Mouse (Mus musculus) stomach, embryonic 16.5 days (tissue): ENCODE measurements around the gene Sf3a3. TPM values are rescaled to one million over a fixed set of nuclear protein-coding genes. Genes with fewer than 3 reads are reported as not detected.

Experiments used
- ATAC-seq: fragments of 200-750 bp; cut with Nextera tagmentation; 2 replicates; pipeline ENCODE4 v1.8.0; 2017; ENCODE audit warnings: moderate number of reproducible peaks, moderate TSS enrichment; ENCODE audit not compliant: insufficient read depth, low FRiP score
- H3K27ac ChIP-seq: fragments of 300-500 bp; sonication (generic); 2 replicates; pipeline ENCODE4 v1.5.1; 2014; ENCODE audit warnings: low read length
- H3K27me3 ChIP-seq: fragments of 300-500 bp; sonication (generic); 2 replicates; pipeline ENCODE4 v1.6.1; 2014; ENCODE audit warnings: low read length, control low read depth, mixed read lengths; ENCODE audit not compliant: control insufficient read depth, insufficient read depth
- H3K36me3 ChIP-seq: fragments of 300-500 bp; sonication (generic); 2 replicates; pipeline ENCODE4 v1.6.1; 2014; ENCODE audit warnings: low read length; ENCODE audit not compliant: control insufficient read depth, insufficient read depth
- H3K4me1 ChIP-seq: fragments of 300-500 bp; sonication (generic); 2 replicates; pipeline ENCODE4 v1.6.1; 2014; ENCODE audit warnings: low read length, control low read depth, mixed read lengths; ENCODE audit not compliant: control insufficient read depth, insufficient read depth
- H3K4me2 ChIP-seq: fragments of 300-500 bp; sonication (generic); 2 replicates; pipeline ENCODE4 v1.6.1; 2014; ENCODE audit warnings: low read depth, low read length, mixed read lengths
- H3K4me3 ChIP-seq: fragments of 300-500 bp; sonication (generic); replicated peaks from 2 replicates; pipeline ENCODE4 v1.5.1; 2014; ENCODE audit warnings: mild to moderate bottlenecking, low read length
- H3K9ac ChIP-seq: fragments of 300-500 bp; sonication (generic); 2 replicates; pipeline ENCODE4 v1.6.1; 2014; ENCODE audit warnings: low read length
- H3K9me3 ChIP-seq: fragments of 300-500 bp; sonication (generic); replicated peaks from 2 replicates; pipeline ENCODE4 v1.6.1; 2016; ENCODE audit warnings: low read length, control low read depth; ENCODE audit not compliant: control insufficient read depth
- WGBS: fragments of 180-500 bp; shearing (Covaris S2); extraction: QIAGEN DNeasy Blood & Tissue Kit; methylation state at CpG from one replicate; pipeline ENCODE4 v1.1.7; 2014; 5-methylcytosine and 5-hydroxymethylcytosine counted together
- polyA plus RNA-seq: library from polyadenylated mRNA; unstranded; fragments of >200 nt; fragmentation: Nextera tagmentation; extraction: Ambion mirVana; gene quantifications from 2 replicates; pipeline ENCODE4 v1.2.1, GENCODE M21; 2015

The Sf3a3 gene
- polyA plus RNA-seq, 1 experiment from 2014 or later = 114 TPM

DNA sequence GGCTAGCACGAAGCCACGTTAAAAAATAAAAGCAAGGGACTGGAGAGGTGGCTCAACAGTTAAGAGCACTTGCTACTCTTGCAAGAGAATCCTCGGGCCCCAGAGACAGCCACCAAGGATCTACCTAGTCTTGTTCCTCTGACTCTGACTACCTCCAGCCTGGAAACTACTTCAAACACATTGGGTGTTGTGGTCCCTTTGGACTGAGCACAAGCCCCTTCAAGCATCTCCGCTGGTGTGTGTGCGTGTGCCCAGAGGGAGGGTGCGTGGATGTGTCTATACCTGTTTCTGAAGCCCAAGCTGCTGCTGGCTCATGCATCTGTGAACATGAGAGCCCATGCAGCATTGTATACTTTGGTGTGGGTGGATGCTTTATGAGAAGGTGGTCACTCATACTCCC lies 38.6 kb upstream of the Sf3a3 start:
- 87% methylated on average over 6 of the region's 6 CpGs for WGBS
- H3K9ac ChIP-seq = no peak overlapping the region
- no peak overlapping the region for H3K4me2 ChIP-seq
- H3K36me3 ChIP-seq = peaks cover 15% of the 10 kb centered on the region; the same call in 1 of the 2 replicates
- H3K27me3 ChIP-seq = peaks cover 14% of the 10 kb centered on the region; the same call in 1 of the 2 replicates
- no peaks in the 10 kb centered on the region for H3K9me3 ChIP-seq
- no peak overlapping the region for H3K27ac ChIP-seq
- no peak overlapping the region for H3K4me3 ChIP-seq
- ATAC-seq = no peak
- H3K4me1 ChIP-seq = 0 out of 2 replicates have a peak, but pooled peaks cover 6% of the 10 kb centered on the region

DNA sequence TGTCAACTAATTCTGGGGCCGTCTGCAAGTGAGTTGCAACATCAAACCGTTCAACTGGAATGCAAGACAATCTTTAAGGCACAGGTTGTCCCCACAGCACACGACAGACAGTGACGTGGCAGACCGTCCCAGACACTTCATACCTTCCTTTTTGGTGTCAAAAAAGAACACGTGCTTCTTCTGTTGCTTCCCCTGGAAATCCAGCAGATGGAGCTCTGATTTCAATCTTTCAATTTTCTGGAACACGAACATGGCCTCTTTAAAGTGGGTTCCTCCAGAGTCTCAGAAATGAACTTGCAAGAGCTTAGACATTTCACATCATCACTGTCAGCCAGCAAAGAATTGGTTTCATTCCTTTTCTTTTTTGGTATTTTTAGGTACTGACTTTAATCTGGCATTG lies 32.3 kb upstream of the Sf3a3 start:
- Histone ChIP-seq H3K9me3 (no peaks in the 10 kb centered on the region), H3K4me1 (no peaks in the 10 kb centered on the region), H3K27ac (no peak overlapping the region), H3K4me3 (no peak overlapping the region), H3K36me3 (peaks cover 38% of the 10 kb centered on the region), H3K27me3 (no peaks in the 10 kb centered on the region), H3K9ac (no peak overlapping the region), H3K4me2 (no peak overlapping the region)
- no peak for ATAC-seq
- WGBS = 54% methylated on average over 7 of the region's 7 CpGs

DNA sequence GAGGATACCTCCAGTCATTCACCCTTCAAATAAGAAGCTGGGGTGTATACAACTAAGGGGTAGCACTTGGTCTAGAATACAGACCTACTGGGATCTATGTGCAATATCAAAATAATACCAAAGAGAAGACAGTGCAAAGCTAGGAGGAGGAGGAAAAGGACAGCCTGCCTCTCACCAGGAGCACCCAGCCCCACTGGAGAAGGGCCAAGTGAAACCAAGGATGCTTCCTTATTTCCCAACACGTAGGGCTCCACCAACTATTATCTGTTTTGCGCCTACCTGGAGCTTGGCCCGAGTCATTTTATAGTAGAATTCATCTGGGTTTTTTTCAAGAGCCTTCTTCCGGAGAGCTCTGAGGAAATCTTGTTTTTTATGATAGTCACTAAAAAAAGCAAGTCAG lies 31.1 kb upstream of the Sf3a3 start:
- ATAC-seq = no peak
- Histone ChIP-seq H3K36me3 (peaks cover 32% of the 10 kb centered on the region), H3K4me3 (no peak overlapping the region), H3K27ac (no peak overlapping the region), H3K4me1 (no peaks in the 10 kb centered on the region), H3K27me3 (no peaks in the 10 kb centered on the region), H3K9ac (no peak overlapping the region), H3K4me2 (no peak overlapping the region), H3K9me3 (no peaks in the 10 kb centered on the region)
- WGBS = 87% methylated on average over 4 of the region's 4 CpGs

DNA sequence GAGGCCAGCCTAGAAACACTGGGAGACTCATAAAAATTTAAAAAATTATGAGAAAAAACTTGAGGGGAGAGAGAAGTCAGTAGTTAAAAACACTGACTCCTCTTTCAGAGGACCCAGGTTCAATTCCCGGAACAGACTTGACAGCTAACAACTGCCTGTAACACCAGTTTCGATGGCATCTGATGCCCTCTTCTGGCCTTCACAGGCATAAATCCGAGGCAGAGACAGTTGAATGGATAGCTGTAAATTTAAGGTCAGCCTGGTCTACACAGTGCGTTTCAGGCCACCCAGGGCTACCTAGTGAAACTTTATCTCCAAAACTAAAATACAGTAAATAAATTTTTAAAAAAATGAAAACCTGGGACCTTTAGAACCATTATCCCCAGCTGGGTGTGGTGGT lies 29.6 kb upstream of the Sf3a3 start:
- 78% methylated on average over 4 of the region's 4 CpGs for WGBS
- Histone ChIP-seq H3K36me3 (peaks cover 24% of the 10 kb centered on the region), H3K9me3 (no peaks in the 10 kb centered on the region), H3K27ac (no peak overlapping the region), H3K4me2 (no peak overlapping the region), H3K27me3 (no peaks in the 10 kb centered on the region), H3K9ac (no peak overlapping the region), H3K4me1 (no peaks in the 10 kb centered on the region), H3K4me3 (no peak overlapping the region)
- ATAC-seq = no peak

DNA sequence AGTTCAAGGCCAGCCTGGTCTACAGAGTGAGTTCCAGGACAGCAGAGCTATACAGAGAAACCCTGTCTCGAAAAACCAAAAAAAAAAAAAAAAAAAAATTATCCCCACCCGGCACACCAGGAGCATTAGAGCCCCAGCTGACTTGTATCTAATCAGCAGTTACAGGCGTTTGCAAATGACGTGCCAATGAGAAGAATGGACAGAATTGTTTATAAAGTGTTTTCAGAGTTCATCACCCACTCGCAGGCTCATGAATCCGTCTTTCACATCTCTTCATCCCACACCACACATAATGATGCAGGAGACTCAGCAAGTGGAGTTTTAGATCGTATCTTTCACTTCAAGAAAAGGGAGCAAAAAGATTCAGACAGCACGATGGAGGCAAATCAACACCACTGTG lies 29.1 kb upstream of the Sf3a3 start:
- ATAC-seq = no peak
- H3K36me3 ChIP-seq = peaks cover 24% of the 10 kb centered on the region
- no peaks in the 10 kb centered on the region for H3K9me3 ChIP-seq
- no peak overlapping the region for H3K27ac ChIP-seq
- 75% methylated on average over 8 of the region's 8 CpGs for WGBS
- H3K4me3 ChIP-seq = no peak overlapping the region
- no peak overlapping the region for H3K4me2 ChIP-seq
- H3K27me3 ChIP-seq = no peaks in the 10 kb centered on the region
- H3K4me1 ChIP-seq = no peaks in the 10 kb centered on the region; the same call in 1 of the 2 replicates
- no peak overlapping the region for H3K9ac ChIP-seq

DNA sequence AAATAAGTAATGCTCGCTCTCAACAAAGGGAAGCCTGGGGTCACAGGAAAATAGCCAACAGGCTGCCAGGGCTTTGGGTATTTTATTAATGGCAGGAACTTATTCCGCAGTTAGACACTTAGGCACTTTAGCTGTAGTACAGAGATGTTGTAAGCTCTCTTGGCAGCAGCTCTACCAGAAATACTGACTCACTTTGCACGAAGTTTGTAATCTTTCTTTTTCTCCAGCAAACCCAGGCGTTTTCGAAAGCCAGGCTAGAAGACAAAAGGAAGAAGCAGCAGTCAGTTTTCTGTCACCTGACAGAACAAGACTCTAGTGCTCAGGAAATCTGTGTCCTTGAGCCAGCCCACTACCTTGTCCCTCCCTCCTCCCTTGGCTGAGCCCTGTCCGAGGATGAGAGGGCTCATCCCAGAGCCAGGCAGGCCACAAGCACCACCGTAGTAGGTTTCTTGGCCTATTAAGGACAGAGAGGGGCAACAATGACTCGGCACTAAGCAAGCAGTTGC lies 28.6 kb upstream of the Sf3a3 start:
- Histone ChIP-seq H3K36me3 (peaks cover 24% of the 10 kb centered on the region), H3K9me3 (no peaks in the 10 kb centered on the region), H3K4me1 (peaks cover 5% of the 10 kb centered on the region), H3K4me3 (no peak overlapping the region), H3K27ac (no peak overlapping the region), H3K4me2 (no peak overlapping the region), H3K27me3 (no peaks in the 10 kb centered on the region), H3K9ac (no peak overlapping the region)
- WGBS = 72% methylated on average over 8 of the region's 8 CpGs
- ATAC-seq = 0 out of 2 replicates have a peak, but pooled peaks have one; percentile 33

- ATAC-seq = no peak
- no peak overlapping the region for H3K4me3 ChIP-seq
- H3K9me3 ChIP-seq = no peaks in the 10 kb centered on the region
- no peaks in the 10 kb centered on the region for H3K36me3 ChIP-seq
- no peak overlapping the region for H3K27ac ChIP-seq
- H3K9ac ChIP-seq = 0 out of 2 replicates have a peak overlapping the region, but pooled peaks have one; percentile 3
- peak overlapping the region; percentile 30 for H3K4me2 ChIP-seq
- WGBS = 78% methylated on average over 8 of the region's 8 CpGs
- no peaks in the 10 kb centered on the region for H3K27me3 ChIP-seq
- peaks cover 24% of the 10 kb centered on the region for H3K4me1 ChIP-seq
Observed at GRCm38 (mm10) chr4:124691455-124691854, 23.1 kb upstream of the Sf3a3 start.

DNA sequence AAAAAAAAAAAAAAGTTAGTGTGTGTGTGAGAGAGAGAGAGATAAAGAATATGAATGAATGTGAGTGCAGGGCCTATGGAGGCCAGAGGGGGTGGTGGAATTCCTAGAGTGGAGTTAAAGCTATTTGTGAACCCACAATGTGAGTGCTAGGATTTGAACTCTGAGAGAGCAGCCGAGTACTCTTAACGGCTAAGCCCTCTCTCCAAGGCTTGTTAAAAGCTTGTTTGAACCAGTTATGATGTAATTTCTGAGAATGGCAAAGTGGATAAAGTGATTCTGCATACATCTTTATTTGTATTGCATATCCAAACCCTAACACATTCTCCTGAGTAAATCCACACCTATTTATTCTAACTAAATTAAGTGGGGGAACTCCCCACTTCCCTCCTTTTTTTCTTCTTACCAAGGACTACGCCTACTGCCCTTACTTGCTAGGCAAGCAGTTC lies 22.1 kb upstream of the Sf3a3 start:
- Histone ChIP-seq H3K27ac (peak overlapping the region; percentile 87), H3K36me3 (no peaks in the 10 kb centered on the region), H3K9me3 (no peaks in the 10 kb centered on the region), H3K4me2 (peak overlapping the region; percentile 90), H3K9ac (peak overlapping the region; percentile 96), H3K4me3 (peak overlapping the region; percentile 88), H3K27me3 (no peaks in the 10 kb centered on the region), H3K4me1 (peaks cover 24% of the 10 kb centered on the region)
- ATAC-seq = peak; percentile 44
- 56% methylated on average over 3 of the region's 3 CpGs for WGBS

GRCm38 (mm10) chr4:124693135-124693894 lies 21.3 kb upstream of the Sf3a3 start, which contains the start of gene Utp11:
Gene Utp11 (minus strand): TSS chr4:124693600.
- no peaks in the 10 kb centered on the region for H3K36me3 ChIP-seq

More at GRCm38 (mm10) chr4:124693135-124693894, 21.3 kb upstream of the Sf3a3 start, which contains the start of gene Utp11:
- Histone ChIP-seq H3K9me3 (no peaks in the 10 kb centered on the region), H3K27me3 (no peaks in the 10 kb centered on the region), H3K4me1 (peaks cover 24% of the 10 kb centered on the region), H3K27ac (peak within 1 kb of the TSS; percentile 87), H3K4me3 (peak within 1 kb of the TSS; percentile 88), H3K4me2 (peak within 1 kb of the TSS; percentile 90), H3K9ac (peak within 1 kb of the TSS; percentile 96)
- WGBS = under 1% methylated on average over 43 of the region's 43 CpGs
- peak; percentile 91 for ATAC-seq
